Mouse (Mus musculus) CD4-positive, CD25-positive, alpha-beta regulatory T cell, adult 2 months (primary cell): ENCODE results near the gene Tgfb2.
A peak's percentile ranks its signal among the peaks of the same experiment; 100 is the strongest.

ENCODE experiments used
- DNase-seq: peaks from one replicate; pipeline ENCODE4 v3.0.0-alpha.2; 2012; ENCODE audit warnings: low read depth, low spot score

Gene Tgfb2

GRCm38 (mm10) chr1:186705915-186706248, at the start of gene Tgfb2:
TSS of gene Tgfb2 (minus strand) at chr1:186705989.
- DNase-seq, result no peak

DNA sequence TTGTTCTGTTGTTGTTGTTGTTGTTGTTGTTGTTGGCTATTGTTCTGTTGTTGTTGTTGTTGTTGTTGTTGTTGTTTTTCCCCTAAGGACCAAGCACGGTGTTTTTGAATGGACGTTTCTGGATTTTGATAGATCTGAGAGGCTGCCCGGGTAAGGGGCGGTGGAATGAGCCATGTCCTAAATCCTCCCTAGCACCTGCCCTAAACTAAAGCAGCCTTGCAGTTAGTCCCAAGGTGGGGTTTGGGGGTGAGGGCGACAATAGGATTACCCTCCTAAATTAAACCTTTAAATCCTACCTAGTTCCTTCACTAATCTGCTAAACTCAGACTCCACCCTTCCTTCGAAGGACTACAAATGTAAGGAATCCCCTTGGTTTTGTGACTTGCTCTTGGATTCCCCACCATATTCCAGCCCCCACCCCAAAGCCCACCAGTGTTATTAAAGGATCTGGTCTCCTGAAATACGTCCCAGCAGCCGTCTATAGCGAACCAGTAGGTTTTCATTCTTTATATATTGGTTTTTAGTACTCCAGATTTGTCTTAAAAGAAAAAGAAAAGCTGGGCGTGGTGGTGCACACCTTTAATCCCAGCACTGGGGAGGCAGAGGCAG, 44.0 kb upstream of the Tgfb2 start:
- no peak for DNase-seq

DNA sequence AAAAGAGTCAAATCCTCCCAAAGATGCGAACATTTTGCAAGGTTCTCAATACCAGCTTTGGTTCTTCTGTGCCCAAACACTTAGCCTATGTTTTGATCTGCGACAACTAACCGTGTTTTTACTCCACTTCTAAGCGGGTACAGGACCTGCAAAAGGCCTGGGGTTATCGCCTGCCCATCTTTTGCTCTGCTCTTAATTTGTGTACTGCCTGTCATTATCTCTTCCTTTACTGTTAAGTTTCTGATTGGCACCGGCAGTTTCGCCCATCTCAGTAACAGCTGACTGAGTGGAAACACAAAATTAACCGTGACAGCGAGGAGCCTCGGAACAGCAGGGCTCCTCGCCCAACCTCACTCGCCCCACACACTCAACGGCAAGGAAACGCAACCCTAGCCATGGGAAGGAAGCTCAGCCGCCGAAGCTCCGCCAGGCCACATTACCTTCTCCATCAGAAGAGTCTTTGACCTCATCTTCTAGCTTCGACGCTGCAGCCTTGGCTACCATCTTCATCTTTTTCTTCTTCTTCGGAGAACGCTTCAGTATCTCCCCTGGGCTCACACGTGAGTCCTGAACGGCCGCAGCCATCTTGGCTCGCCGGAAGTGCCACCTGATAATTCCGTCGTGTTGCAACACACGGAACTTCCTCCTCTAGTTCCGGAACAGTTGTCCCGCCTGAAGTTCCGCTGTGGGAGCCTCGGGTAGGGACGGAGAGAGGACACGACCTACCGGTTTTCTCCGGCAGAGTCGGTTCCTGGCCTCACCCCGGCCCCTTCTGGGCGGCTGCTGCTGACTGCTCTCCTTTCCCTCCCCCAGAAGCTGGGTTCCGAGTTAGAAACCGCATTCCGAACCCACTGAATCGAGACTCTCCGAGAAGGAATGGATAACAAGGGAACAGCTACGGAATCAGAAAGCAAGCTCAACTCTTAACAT, 43.2 kb upstream of the Tgfb2 start, which contains the start of gene Rrp15:
Rrp15 (minus strand) TSS at position 635 of the 930 bp plus-strand sequence.
- peak; percentile 92 for DNase-seq

DNA sequence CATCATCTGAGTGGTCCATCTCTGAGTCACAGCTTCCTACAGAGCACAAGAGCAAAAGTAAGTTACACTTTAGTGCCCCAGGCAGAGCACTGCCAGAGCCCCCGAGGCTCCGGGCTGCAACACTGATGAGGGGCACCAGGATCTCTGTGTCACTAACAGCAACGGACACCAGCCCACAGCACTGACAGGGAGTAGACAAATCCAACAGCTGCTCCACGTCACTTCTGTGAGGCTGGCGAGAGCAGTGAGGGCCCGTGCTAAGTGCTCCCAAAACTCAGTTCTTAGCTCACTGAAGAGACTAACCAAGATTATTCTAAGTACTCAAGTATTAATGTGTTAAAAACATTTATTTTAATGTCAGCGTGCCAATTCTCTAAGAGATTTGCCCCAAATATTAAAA, 34.0 kb upstream of the Tgfb2 start:
- no peak for DNase-seq

GRCm38 (mm10) chr1:186735537-186735936, 29.7 kb upstream of the Tgfb2 start:
- no peak for DNase-seq

DNA sequence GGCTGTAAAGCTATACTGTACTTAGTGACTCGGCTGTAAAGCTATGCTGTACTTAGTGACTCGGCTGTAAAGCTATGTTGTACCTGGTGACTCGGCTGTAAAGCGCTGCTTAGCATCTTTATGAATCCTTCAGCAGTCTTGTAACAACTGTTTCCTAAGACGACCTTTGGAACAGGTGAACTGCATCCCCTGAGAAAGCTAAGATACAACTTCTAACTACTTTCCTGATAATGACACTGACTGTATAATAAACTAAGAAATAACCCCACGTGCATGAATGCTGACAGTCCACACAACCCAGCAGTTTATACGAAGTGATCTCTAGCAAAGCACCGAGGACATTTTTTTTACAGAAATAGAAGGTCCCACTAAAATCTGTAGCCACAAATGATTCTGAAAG, 27.3 kb upstream of the Tgfb2 start:
- no peak for DNase-seq

DNA sequence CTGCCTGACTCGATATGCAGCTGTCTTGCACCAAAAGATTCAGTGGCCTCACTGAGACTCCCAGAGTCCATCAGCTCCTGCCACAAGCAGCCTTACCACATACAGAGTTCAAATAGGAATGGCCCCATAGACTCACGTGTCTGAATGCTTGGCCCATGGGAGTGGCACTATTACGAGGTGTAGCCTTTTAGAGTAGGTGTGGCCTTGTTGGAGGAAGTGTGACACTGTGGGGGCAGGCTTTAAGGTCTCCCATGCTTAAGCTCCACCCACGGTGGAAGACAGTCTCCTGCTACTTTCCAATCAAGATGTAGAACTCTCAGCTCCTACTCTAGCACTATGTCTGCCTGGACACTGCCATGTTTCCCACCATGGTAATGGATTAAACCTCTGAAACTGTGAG, 23.0 kb upstream of the Tgfb2 start:
- no peak for DNase-seq

- no peak for DNase-seq
Measured at GRCm38 (mm10) chr1:186726117-186726516, 20.3 kb upstream of the Tgfb2 start.

DNA sequence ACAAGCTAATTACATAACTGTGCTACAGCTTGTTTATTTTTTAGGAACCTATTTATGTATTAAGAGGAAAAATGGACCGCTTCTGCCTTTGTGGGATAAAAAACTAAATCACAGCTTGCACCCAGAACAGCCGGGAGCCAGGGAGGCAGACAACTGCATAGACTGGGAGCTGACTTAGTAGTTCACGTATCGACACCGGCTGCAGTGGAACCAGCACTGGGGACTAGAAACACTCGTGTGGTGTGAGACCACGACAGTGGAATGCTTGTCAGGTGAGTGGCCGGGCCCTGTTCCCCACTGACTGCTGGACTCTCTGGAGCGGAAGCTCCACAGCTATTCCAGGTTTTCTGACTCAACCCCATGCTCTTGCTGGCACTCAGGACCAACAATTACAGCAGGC, 16.5 kb upstream of the Tgfb2 start:
- DNase-seq, result no peak

DNA sequence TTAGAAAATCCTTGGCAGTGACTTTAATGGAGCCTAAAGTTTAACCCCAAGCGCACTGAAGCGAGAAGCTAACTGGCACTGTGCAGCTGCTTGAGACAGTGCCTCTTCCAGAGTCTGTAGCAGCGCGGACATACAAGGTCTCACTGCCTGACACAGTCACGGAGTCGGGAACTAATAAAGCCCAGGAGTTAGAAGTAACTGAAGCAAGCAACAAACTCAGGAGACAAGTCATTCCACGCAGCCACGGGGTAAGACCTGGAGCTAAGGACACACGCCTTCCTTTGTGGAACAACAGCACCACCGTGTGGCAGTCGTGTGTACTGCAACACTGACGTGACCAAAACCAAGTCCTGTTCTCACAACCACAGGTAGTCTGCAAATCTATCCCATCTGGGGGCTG, 16.1 kb upstream of the Tgfb2 start:
- DNase-seq, result peak; percentile 85

GRCm38 (mm10) chr1:186721166-186721565, 15.4 kb upstream of the Tgfb2 start:
- no peak for DNase-seq

GRCm38 (mm10) chr1:186719708-186720107, 13.9 kb upstream of the Tgfb2 start:
- DNase-seq, result peak; percentile 15

GRCm38 (mm10) chr1:186718881-186719280, 13.1 kb upstream of the Tgfb2 start:
- no peak for DNase-seq

DNA sequence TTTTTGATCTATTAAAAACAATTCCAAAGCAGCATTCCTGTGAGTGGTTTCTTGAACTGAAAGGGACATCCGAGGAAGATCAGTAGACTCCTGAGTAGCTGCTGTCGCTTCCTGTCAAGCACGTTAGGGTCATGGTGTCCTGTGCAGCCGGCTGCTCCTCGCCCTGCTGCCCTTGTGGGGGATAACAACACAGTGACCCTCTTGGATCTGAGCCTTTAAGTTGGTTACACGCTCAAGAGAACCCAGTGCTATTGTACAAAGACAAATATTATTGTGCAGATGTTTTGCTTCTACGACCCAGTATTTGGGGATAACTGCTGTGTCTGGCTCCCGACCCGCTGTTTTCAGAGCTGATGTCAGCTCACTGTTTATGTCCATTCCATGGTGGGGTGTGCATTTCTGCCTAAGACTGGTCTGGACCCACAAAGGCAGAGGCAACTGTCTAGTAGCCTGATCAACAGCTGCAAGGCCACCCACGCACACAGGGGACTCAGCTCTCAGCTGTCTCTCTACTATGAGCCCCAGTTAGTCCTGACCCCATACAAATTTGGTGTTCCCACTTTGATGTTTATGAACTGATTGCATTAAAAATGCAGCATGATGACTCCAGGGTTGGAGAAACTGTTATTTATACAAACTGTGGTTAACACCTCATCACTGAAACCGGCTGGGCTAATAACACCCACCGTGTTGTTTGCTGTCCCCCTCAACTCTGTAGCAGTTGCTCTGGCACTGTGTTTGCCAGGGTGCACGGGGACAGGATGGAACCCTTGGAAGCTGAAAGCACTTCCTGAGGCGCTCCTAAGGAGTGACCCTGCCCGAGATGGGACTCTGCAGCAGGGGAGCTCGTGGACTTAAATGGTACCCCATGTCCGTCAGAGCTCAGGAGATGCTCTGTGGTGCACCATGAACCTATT, 9.4 kb upstream of the Tgfb2 start:
- DNase-seq, result no peak

DNA sequence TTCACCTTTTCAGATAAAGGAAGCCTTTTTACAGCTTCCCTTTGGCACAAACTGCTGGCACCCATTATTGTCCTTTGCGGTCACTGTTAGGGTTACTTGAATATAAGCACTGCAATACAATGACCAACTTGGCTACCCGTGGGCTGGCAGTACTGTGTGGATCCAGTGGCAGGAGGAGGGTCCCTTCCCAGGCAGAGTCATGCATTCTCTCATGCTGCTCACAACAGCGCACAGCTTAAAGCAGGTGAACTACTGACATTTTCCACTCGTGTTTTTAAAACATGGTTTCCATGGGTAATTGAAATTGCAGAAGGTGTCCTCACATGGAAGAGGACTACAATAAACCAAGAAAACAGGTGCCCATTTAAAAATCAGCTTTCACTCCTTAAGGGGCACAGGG, 8.4 kb upstream of the Tgfb2 start:
- DNase-seq, result no peak

DNA sequence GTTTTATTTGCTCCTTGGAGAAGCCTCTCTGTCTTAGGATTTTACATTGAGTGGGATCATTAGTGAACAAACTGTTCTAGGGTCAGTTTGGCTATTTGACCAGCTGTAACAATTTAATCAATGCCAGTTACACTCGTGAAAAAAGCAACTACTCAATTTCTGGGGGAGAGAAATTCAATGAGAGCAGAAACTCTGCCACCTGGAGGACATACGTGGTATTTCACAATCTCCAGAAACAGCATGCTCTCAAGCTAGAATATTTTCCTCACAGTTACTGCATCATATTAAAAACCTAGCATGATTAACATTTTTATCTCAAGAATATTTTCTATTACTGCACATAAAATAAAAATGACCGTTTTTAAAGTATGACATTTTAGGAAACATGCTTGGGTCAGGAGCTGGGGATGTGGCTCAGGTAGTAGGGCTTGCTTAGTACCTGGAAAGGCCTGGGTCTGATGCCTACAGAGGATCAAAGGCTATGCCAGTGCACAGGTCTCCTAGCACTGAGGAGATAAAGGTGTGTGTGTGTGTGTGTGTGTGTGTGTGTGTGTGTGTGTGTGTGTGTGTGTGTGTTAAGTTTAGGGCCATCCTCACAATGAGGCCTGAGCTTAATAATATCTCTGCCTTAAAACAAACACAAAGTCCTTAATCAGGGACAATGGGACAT, 7.1 kb upstream of the Tgfb2 start:
- peak; percentile 33 for DNase-seq

GRCm38 (mm10) chr1:186705203-186705914, 430 bp downstream of the Tgfb2 start:
- DNase-seq, result peak; percentile 12

DNA sequence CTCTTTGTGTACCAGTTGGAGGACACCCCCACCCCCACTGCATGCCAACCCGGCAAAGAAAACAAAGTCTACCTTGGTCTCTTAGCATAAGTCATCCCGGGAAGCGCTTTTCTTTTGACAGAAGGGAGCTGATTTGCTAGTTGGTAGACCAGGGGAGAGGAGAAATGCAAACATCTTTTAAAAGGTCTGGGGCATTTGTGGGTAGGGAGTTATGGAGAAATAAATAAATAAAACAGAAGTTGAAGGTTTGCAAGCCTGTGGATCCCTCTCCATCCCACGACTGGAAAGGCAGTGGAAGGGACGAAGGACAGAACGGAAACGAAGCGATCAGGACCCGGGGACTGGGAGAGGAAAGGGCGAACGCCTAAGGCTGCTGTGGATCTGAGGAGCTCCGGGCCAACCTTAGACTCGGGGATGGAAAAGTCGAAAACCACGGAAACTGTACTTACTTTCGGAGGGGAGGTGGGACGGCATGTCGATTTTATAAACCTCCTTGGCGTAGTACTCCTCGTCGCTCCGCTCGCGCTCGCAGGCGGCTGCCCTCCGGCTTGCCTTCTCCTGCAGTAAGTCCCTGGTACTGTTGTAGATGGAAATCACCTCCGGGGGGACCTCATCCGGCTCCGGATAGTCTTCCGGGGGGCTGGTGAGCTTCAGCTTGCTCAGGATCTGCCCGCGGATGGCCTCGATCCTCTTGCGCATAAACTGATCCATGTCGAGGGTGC, 1.6 kb downstream of the Tgfb2 start:
- DNase-seq, result no peak

DNA sequence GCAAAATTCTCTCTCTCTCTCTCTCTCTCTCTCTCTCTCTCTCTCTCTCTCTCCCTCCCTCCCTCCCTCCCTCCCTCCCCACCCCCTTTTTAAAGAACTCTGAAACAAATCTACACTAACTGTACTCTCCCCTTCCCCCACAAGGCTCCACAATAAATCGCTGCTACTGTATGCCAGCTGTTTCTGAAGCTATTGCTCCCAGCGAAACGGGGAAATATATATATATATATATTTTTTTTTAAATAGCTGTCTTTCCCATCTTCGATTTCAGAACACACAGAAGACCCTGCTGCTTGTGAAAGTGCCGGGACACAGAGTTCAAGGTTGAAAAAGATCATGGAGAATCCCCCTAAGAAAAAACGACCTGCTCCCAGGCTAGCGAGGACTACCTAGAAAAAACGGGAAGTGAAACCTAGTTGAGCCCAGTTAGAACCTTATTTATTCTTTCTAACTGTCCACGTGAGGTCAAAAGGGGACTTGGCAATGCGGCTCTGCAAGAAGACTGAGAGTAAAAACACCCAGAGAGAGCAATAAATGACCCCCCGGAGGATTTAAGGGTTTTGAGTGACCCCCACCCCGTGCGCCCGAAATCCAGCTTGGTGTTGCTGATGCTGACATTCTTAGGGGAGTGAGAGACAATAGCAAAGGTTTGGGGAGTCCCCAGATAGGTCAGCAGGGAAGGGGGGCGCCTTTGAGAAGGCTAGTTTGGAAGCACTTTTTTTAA, 2.4 kb downstream of the Tgfb2 start:
- no peak for DNase-seq
